ENCODE assay signal across 7 mouse cellular contexts in genomic region chr11:98338507-98338961, GRCm38 (mm10). TPM values are rescaled to one million over a fixed set of nuclear protein-coding genes. Genes with fewer than 3 reads are reported as not detected.
DNase-seq lines count a peak whose midpoint lies in the region; ATAC-seq and TF ChIP-seq lines count a peak whose summit lies in the region.

No protein-coding gene starts in this region.

- peak overlapping the region; percentile 60 for H3K9ac ChIP-seq in heart, postnatal 0 days (replicated peaks; ENCODE audit: low read depth, low read length)
- H3K9ac ChIP-seq in stomach, postnatal 0 days (ENCODE audit: low read length) = peak overlapping the region; percentile 61

- 0 out of 2 replicates have a peak, but pooled peaks have one; percentile 13 for ATAC-seq in heart, postnatal 0 days (ENCODE audit: insufficient read depth, low read depth)
- no peak for ATAC-seq in stomach, postnatal 0 days (ENCODE audit: low FRiP score, low TSS enrichment)

- TF ChIP-seq EP300 in heart, postnatal 0 days (IDR thresholded peaks at IDR 0.05; ENCODE audit: low read depth) = no peak
- TF ChIP-seq EP300 in stomach, postnatal 0 days (optimal IDR thresholded peaks at IDR 0.05) = no peak

- peak overlapping the region; percentile 62 for H3K4me3 ChIP-seq in heart, postnatal 0 days (ENCODE audit: low read depth, low read length)
- H3K4me3 ChIP-seq in midbrain, embryonic 10.5 days = peak overlapping the region; percentile 57
- H3K4me3 ChIP-seq in stomach, postnatal 0 days (ENCODE audit: low read depth, low read length) = peak overlapping the region; percentile 49

- H3K9me3 ChIP-seq in heart, postnatal 0 days (replicated peaks; ENCODE audit: control insufficient read depth, low read length) = no peaks in the 10 kb centered on the region
- no peaks in the 10 kb centered on the region for H3K9me3 ChIP-seq in midbrain, embryonic 10.5 days (replicated peaks)
- H3K9me3 ChIP-seq in stomach, postnatal 0 days (ENCODE audit: control insufficient read depth, low read length) = no peaks in the 10 kb centered on the region

- H3K27ac ChIP-seq in heart, postnatal 0 days (ENCODE audit: low read depth) = no peak overlapping the region; the same call in 1 of the 2 replicates
- H3K27ac ChIP-seq in midbrain, embryonic 10.5 days (replicated peaks) = 0 out of 2 replicates have a peak overlapping the region, but pooled peaks have one; percentile 46
- H3K27ac ChIP-seq in stomach, postnatal 0 days (replicated peaks) = peak overlapping the region; percentile 53

- H3K4me2 ChIP-seq in heart, postnatal 0 days (ENCODE audit: low read depth, low read length) = peak overlapping the region; percentile 99
- peak overlapping the region; percentile 96 for H3K4me2 ChIP-seq in stomach, postnatal 0 days (replicated peaks; ENCODE audit: low read depth)

- under 1% methylated on average over 48 of the region's 57 CpGs for WGBS in heart, postnatal 0 days
- WGBS in midbrain, embryonic 10.5 days = 1% methylated on average over 56 of the region's 57 CpGs
- WGBS in stomach, postnatal 0 days = under 1% methylated on average over 36 of the region's 57 CpGs

- H3K36me3 ChIP-seq in heart, postnatal 0 days (replicated peaks; ENCODE audit: control insufficient read depth, insufficient read depth, low read length) = no peaks in the 10 kb centered on the region
- H3K36me3 ChIP-seq in midbrain, embryonic 10.5 days = no peaks in the 10 kb centered on the region
- H3K36me3 ChIP-seq in stomach, postnatal 0 days (ENCODE audit: control insufficient read depth, insufficient read depth, low read length) = no peaks in the 10 kb centered on the region

- TF ChIP-seq CTCF in heart, postnatal 0 days (IDR thresholded peaks at IDR 0.05; ENCODE audit: low read depth) = no peak
- no peak for TF ChIP-seq CTCF in stomach, postnatal 0 days (IDR thresholded peaks at IDR 0.05; ENCODE audit: low read depth)

- no peaks in the 10 kb centered on the region for H3K4me1 ChIP-seq in heart, postnatal 0 days (ENCODE audit: control insufficient read depth, insufficient read depth)
- H3K4me1 ChIP-seq in midbrain, embryonic 10.5 days = peaks cover 38% of the 10 kb centered on the region
- H3K4me1 ChIP-seq in stomach, postnatal 0 days (replicated peaks; ENCODE audit: control insufficient read depth, insufficient read depth) = peaks cover 3% of the 10 kb centered on the region

- H3K27me3 ChIP-seq in heart, postnatal 0 days (ENCODE audit: control insufficient read depth, insufficient read depth, low read length) = peaks cover 82% of the 10 kb centered on the region
- peaks cover 100% of the 10 kb centered on the region for H3K27me3 ChIP-seq in midbrain, embryonic 10.5 days (ENCODE audit: low read depth, poor library complexity, severe bottlenecking)
- peaks cover 23% of the 10 kb centered on the region; the same call in 1 of the 2 replicates for H3K27me3 ChIP-seq in stomach, postnatal 0 days (ENCODE audit: control insufficient read depth, insufficient read depth, low read length)

- peak; percentile 51 for DNase-seq in thymus, postnatal 4 days
- DNase-seq in thymus, adult 18-20 months = no peak
- DNase-seq in cerebellum, postnatal 25 days = peak; percentile 93 to 95
- no peak for DNase-seq in heart, postnatal 0 days (ENCODE audit: low spot score)
- peak; percentile 76 to 82 for DNase-seq in layer of hippocampus, postnatal 10 days (ENCODE audit: low spot score in 2 of 2)
- DNase-seq in midbrain, embryonic 10.5 days (ENCODE audit: low spot score) = no peak
- peak; percentile 70 for DNase-seq in stomach, postnatal 0 days (ENCODE audit: low spot score)

RNA-seq across cellular contexts. Expression of gene Neurod2, which starts 9.1 kb away (rescaled TPM):
- total RNA-seq in heart, postnatal 0 days (2014; rRNA removed; ENCODE audit: low replicate concordance) = not detected in 2 replicates
- not detected in 2 replicates for polyA plus RNA-seq in heart, postnatal 0 days (2015; fragmentation: Nextera tagmentation; extraction: Ambion mirVana)
- total RNA-seq in layer of hippocampus, postnatal 10 days (2021) = 100 to 1,000 TPM; 114 to 118 TPM
- polyA plus RNA-seq in midbrain, embryonic 10.5 days (2016; fragmentation: Nextera tagmentation; extraction: Ambion mirVana) = 0.05 and 0.09 TPM in 2 replicates
- polyA plus RNA-seq in stomach, postnatal 0 days (2015; fragmentation: Nextera tagmentation; extraction: Ambion mirVana) = 0.02 and 0.08 TPM in 2 replicates

RNA-seq across cellular contexts. Expression of gene Ppp1r1b, which starts 9.7 kb away (rescaled TPM):
- 16.3 and 18.6 TPM in 2 replicates for total RNA-seq in heart, postnatal 0 days (2014; rRNA removed; ENCODE audit: low replicate concordance)
- polyA plus RNA-seq in heart, postnatal 0 days (2015; fragmentation: Nextera tagmentation; extraction: Ambion mirVana) = 32.1 and 38.5 TPM in 2 replicates
- 10 to 100 TPM; 17.5 to 24.1 TPM for total RNA-seq in layer of hippocampus, postnatal 10 days (2021)
- 1.0 and 1.6 TPM in 2 replicates for polyA plus RNA-seq in midbrain, embryonic 10.5 days (2016; fragmentation: Nextera tagmentation; extraction: Ambion mirVana)
- 6.9 and 7.0 TPM in 2 replicates for polyA plus RNA-seq in stomach, postnatal 0 days (2015; fragmentation: Nextera tagmentation; extraction: Ambion mirVana)

RNA-seq across cellular contexts. Expression of gene Stard3, which starts 19.6 kb away (rescaled TPM):
- total RNA-seq in heart, postnatal 0 days (2014; rRNA removed; ENCODE audit: low replicate concordance) = 44.8 and 53.6 TPM in 2 replicates
- polyA plus RNA-seq in heart, postnatal 0 days (2015; fragmentation: Nextera tagmentation; extraction: Ambion mirVana) = 34.7 and 35.3 TPM in 2 replicates
- 10 to 100 TPM; 19.2 to 19.5 TPM for total RNA-seq in layer of hippocampus, postnatal 10 days (2021)
- polyA plus RNA-seq in midbrain, embryonic 10.5 days (2016; fragmentation: Nextera tagmentation; extraction: Ambion mirVana) = 54.5 and 55.6 TPM in 2 replicates
- polyA plus RNA-seq in stomach, postnatal 0 days (2015; fragmentation: Nextera tagmentation; extraction: Ambion mirVana) = 24.9 TPM in 2 replicates

RNA-seq across cellular contexts. Expression of gene Tcap, which starts 45.1 kb away (rescaled TPM):
- total RNA-seq in heart, postnatal 0 days (2014; rRNA removed; ENCODE audit: low replicate concordance) = 293 and 299 TPM in 2 replicates
- 455 and 518 TPM in 2 replicates for polyA plus RNA-seq in heart, postnatal 0 days (2015; fragmentation: Nextera tagmentation; extraction: Ambion mirVana)
- total RNA-seq in layer of hippocampus, postnatal 10 days (2021) = 1 to 10 TPM; 1.4 to 1.6 TPM
- 0.19 TPM in 1 of 2 replicates, not detected in the other for polyA plus RNA-seq in midbrain, embryonic 10.5 days (2016; fragmentation: Nextera tagmentation; extraction: Ambion mirVana)
- 0.13 and 0.38 TPM in 2 replicates for polyA plus RNA-seq in stomach, postnatal 0 days (2015; fragmentation: Nextera tagmentation; extraction: Ambion mirVana)

RNA-seq across cellular contexts. Expression of gene Pnmt, which starts 47.7 kb away (rescaled TPM):
- total RNA-seq in heart, postnatal 0 days (2014; rRNA removed; ENCODE audit: low replicate concordance) = 4.2 TPM in 1 of 2 replicates, not detected in the other
- polyA plus RNA-seq in heart, postnatal 0 days (2015; fragmentation: Nextera tagmentation; extraction: Ambion mirVana) = 0.26 TPM in 1 of 2 replicates, not detected in the other
- total RNA-seq in layer of hippocampus, postnatal 10 days (2021) = not detected
- not detected in 2 replicates for polyA plus RNA-seq in midbrain, embryonic 10.5 days (2016; fragmentation: Nextera tagmentation; extraction: Ambion mirVana)
- not detected in 2 replicates for polyA plus RNA-seq in stomach, postnatal 0 days (2015; fragmentation: Nextera tagmentation; extraction: Ambion mirVana)

Comparison
In these comparisons a context has a peak if more than half of its experiments do, and no peak if none do; other contexts are left out.
1. DNase-seq: peak in thymus, postnatal 4 days (single experiment), cerebellum, postnatal 25 days (2 of 2), layer of hippocampus, postnatal 10 days (2 of 2) and stomach, postnatal 0 days (single experiment); none in thymus, adult 18-20 months (0 of 2), heart, postnatal 0 days (single experiment) and midbrain, embryonic 10.5 days (single experiment).
2. Peak in every context shown above with its lines, with median percentiles within 50 percentile points of each other: H3K4me3 ChIP-seq.